Mouse (Mus musculus) kidney, embryonic 16.5 days (tissue): ENCODE results near the gene Mxra8. TPM values are rescaled to one million over a fixed set of nuclear protein-coding genes. Genes with fewer than 3 reads are reported as not detected.
A peak's percentile ranks its signal among the peaks of the same experiment; 100 is the strongest.

Experiments used
- ATAC-seq: fragments of 200-750 bp; cut with Nextera tagmentation; 2 replicates; pipeline ENCODE4 v1.8.0; 2017; ENCODE audit warnings: moderate TSS enrichment; ENCODE audit not compliant: low FRiP score, low TSS enrichment
- H3K27ac ChIP-seq: fragments of 300-500 bp; sonication (generic); 2 replicates; pipeline ENCODE4 v1.5.1; 2014; ENCODE audit warnings: low read length
- H3K27me3 ChIP-seq: fragments of 300-500 bp; sonication (generic); 2 replicates; pipeline ENCODE4 v1.6.1; 2014; ENCODE audit warnings: low read length, control low read depth, mixed read lengths; ENCODE audit not compliant: insufficient read depth
- H3K36me3 ChIP-seq: fragments of 300-500 bp; sonication (generic); 2 replicates; pipeline ENCODE4 v1.6.1; 2014; ENCODE audit warnings: low read length, control low read depth, mixed read lengths; ENCODE audit not compliant: insufficient read depth
- H3K4me1 ChIP-seq: fragments of 300-500 bp; sonication (generic); 2 replicates; pipeline ENCODE4 v1.6.1; 2014; ENCODE audit warnings: low read length, control low read depth, mixed read lengths; ENCODE audit not compliant: insufficient read depth
- H3K4me2 ChIP-seq: fragments of 300-500 bp; sonication (generic); replicated peaks from 2 replicates; pipeline ENCODE4 v1.6.1; 2014; ENCODE audit warnings: low read depth, low read length
- H3K4me3 ChIP-seq: fragments of 300-500 bp; sonication (generic); 2 replicates; pipeline ENCODE4 v1.5.1; 2014; ENCODE audit warnings: mild to moderate bottlenecking, low read length
- H3K9ac ChIP-seq: fragments of 300-500 bp; sonication (generic); replicated peaks from 2 replicates; pipeline ENCODE4 v1.6.1; 2014; ENCODE audit warnings: low read length
- H3K9me3 ChIP-seq: fragments of 300-500 bp; sonication (generic); 2 replicates; pipeline ENCODE4 v1.6.1; 2016; ENCODE audit warnings: low read length, control low read depth
- WGBS: fragments of 180-500 bp; shearing (Covaris S2); extraction: QIAGEN DNeasy Blood & Tissue Kit; methylation state at CpG from one replicate; pipeline ENCODE4 v1.1.7; 2014; 5-methylcytosine and 5-hydroxymethylcytosine counted together
- polyA plus RNA-seq: library from polyadenylated mRNA; unstranded; fragments of >200 nt; fragmentation: Nextera tagmentation; extraction: Ambion mirVana; gene quantifications from 2 replicates; pipeline ENCODE4 v1.2.1, GENCODE M21; 2015

Mxra8 gene
- polyA plus RNA-seq, 1 experiment from 2014 or later, result 119 TPM

DNA sequence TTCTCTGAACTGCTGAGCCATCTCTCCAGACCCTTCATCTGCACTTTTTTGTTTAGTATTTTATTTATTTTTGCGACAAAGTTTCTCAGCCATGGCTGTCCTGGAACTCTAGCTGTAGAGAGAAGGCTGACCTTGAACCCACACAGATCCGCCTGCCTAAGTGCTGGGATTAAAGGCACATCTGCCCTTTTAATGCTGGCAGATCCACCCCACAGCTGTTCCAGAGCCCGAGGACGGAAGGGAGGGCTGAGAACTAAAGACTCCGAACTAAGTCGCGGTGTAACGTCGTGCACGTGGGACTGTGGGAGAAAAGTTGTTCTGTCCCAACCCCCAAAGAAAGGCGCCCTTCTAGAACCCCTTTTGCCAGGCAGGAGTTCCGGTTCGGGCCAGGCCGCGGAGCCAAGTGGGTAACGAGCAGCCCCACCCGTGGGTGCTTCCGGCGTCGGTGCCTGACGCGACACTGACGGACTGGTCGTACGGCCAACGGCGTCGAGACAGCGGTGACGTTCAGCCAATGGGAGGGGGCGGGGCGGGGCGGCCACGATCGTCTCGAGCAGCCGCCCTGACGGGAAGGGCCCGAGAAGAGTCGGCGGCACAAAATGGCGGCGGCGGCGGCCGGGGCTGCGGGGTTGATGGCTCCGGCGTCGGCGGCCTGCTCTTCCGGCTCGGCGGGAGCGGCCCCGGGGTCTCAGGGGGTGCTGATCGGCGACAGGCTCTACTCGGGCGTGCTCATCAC is 27.4 kb upstream of the Mxra8 start, which contains the start of gene Ccnl2:
TSS of gene Ccnl2 (plus strand) at position 561 of the 736 bp plus-strand sequence.
- Histone ChIP-seq H3K9ac (peak within 1 kb of the TSS; percentile 99), H3K27ac (peak within 1 kb of the TSS; percentile 94), H3K4me2 (peak within 1 kb of the TSS; percentile 78), H3K36me3 (peaks cover 66% of the 10 kb centered on the region), H3K4me3 (peak within 1 kb of the TSS; percentile 89), H3K4me1 (peaks cover 18% of the 10 kb centered on the region), H3K27me3 (no peaks in the 10 kb centered on the region), H3K9me3 (no peaks in the 10 kb centered on the region)
- under 1% methylated on average over 59 of the region's 60 CpGs for WGBS
- ATAC-seq, result peak; percentile 99

DNA sequence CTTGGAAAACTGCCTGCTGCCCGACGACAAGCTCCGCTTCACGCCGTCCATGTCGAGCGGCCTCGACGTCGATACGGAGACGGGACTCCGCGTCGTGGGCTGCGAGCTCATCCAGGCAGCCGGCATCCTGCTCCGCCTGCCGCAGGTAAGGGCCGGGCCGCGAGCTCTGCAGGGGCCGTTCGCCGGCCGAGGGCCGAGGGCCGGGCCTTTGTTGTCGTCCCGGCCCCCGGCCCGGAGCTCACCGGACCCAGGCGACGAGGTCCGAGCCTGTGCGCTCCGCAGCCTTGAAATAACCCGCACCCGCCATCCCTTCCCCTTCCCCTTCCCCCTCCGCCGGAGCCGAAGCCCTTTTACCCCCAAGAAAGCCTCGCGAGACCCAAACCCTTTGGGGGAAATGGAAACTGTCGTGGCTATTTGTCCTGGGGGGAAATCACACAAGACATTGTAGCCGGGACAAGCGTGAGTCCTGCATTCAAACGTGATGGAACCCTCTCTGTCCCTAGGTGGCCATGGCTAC is 26.8 kb upstream of the Mxra8 start:
- H3K9me3 ChIP-seq, result no peaks in the 10 kb centered on the region
- peak overlapping the region; percentile 78 for H3K4me2 ChIP-seq
- no peaks in the 10 kb centered on the region for H3K27me3 ChIP-seq
- peaks cover 67% of the 10 kb centered on the region for H3K36me3 ChIP-seq
- 0% methylated on average over 49 of the region's 49 CpGs for WGBS
- H3K4me1 ChIP-seq, result peaks cover 18% of the 10 kb centered on the region
- ATAC-seq, result peak; percentile 41
- peak overlapping the region; percentile 99 for H3K9ac ChIP-seq
- peak overlapping the region; percentile 89 for H3K4me3 ChIP-seq
- peak overlapping the region; percentile 87 for H3K27ac ChIP-seq

- H3K4me2 ChIP-seq, result no peak overlapping the region
- ATAC-seq, result no peak
- no peak overlapping the region for H3K27ac ChIP-seq
- no peak overlapping the region for H3K9ac ChIP-seq
- no peaks in the 10 kb centered on the region for H3K27me3 ChIP-seq
- WGBS, result 79% methylated on average over 4 of the region's 4 CpGs
- no peaks in the 10 kb centered on the region for H3K9me3 ChIP-seq
- H3K4me1 ChIP-seq, result peaks cover 13% of the 10 kb centered on the region
- peaks cover 78% of the 10 kb centered on the region for H3K36me3 ChIP-seq
- no peak overlapping the region for H3K4me3 ChIP-seq
Measured at GRCm38 (mm10) chr4:155817533-155817932, 21.9 kb upstream of the Mxra8 start.

- peaks cover 87% of the 10 kb centered on the region for H3K36me3 ChIP-seq
- H3K4me2 ChIP-seq, result no peak overlapping the region
- no peak overlapping the region for H3K4me3 ChIP-seq
- ATAC-seq, result no peak
- WGBS, result 80% methylated on average over 7 of the region's 7 CpGs
- H3K27ac ChIP-seq, result no peak overlapping the region
- no peaks in the 10 kb centered on the region for H3K9me3 ChIP-seq
- H3K4me1 ChIP-seq, result no peaks in the 10 kb centered on the region
- no peak overlapping the region for H3K9ac ChIP-seq
- H3K27me3 ChIP-seq, result no peaks in the 10 kb centered on the region
Measured at GRCm38 (mm10) chr4:155821025-155821424, 18.5 kb upstream of the Mxra8 start.

DNA sequence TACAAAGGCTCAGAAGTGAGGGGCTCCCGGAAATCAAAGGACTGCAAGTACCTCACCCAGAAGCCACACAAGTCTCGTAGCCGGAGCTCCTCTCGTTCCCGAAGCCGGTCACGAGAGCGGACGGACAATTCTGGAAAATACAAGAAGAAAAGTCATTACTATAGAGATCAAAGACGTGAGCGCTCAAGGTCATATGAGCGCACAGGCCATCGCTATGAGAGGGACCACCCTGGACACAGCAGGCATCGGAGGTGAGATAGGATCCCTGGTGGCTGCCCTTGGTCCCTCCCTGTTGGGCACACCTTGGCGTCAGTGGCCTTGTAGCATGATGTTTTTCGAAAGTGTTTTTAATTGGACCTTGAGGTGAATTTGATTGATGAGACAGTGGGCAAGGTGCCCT is 16.0 kb upstream of the Mxra8 start:
- Histone ChIP-seq H3K4me3 (no peak overlapping the region), H3K4me1 (no peaks in the 10 kb centered on the region), H3K4me2 (no peak overlapping the region), H3K27ac (no peak overlapping the region), H3K9me3 (no peaks in the 10 kb centered on the region), H3K36me3 (peaks cover 72% of the 10 kb centered on the region), H3K9ac (no peak overlapping the region), H3K27me3 (no peaks in the 10 kb centered on the region)
- WGBS, result 93% methylated on average over 16 of the region's 16 CpGs
- ATAC-seq, result no peak

DNA sequence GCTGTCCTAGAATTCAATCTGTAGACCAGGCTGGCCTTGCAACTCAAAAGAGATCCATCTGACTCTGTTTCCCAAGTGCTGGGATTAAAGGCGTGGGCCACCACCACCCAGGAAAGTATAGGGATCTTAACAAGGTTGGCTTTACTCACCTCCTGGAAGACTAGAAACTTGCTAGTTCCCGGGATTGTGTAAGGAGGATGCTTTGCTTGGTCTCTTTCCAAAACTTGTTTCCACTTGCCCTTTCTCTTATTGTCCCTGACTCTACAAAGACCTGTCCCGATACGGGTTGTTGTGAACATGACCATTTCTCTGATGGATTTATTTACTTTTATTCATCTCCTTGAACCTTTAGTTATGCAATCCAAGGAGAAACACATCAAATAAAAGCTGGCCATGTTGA is 9.6 kb upstream of the Mxra8 start:
- WGBS, result 90% methylated on average over 4 of the region's 4 CpGs
- Histone ChIP-seq H3K4me3 (no peak overlapping the region), H3K27me3 (no peaks in the 10 kb centered on the region), H3K4me1 (peaks cover 22% of the 10 kb centered on the region), H3K27ac (no peak overlapping the region), H3K36me3 (peaks cover 20% of the 10 kb centered on the region), H3K9ac (no peak overlapping the region), H3K4me2 (no peak overlapping the region), H3K9me3 (no peaks in the 10 kb centered on the region)
- ATAC-seq, result no peak

GRCm38 (mm10) chr4:155830596-155830995 is 8.9 kb upstream of the Mxra8 start:
- Histone ChIP-seq H3K36me3 (peaks cover 13% of the 10 kb centered on the region; the same call in 1 of the 2 replicates), H3K4me3 (peak overlapping the region; percentile 93), H3K27ac (0 out of 2 replicates have a peak overlapping the region, but pooled peaks have one; percentile 44), H3K4me1 (peaks cover 22% of the 10 kb centered on the region), H3K9ac (no peak overlapping the region), H3K27me3 (no peaks in the 10 kb centered on the region), H3K9me3 (no peaks in the 10 kb centered on the region), H3K4me2 (peak overlapping the region; percentile 96)
- no peak for ATAC-seq
- WGBS, result 48% methylated on average over 8 of the region's 8 CpGs

DNA sequence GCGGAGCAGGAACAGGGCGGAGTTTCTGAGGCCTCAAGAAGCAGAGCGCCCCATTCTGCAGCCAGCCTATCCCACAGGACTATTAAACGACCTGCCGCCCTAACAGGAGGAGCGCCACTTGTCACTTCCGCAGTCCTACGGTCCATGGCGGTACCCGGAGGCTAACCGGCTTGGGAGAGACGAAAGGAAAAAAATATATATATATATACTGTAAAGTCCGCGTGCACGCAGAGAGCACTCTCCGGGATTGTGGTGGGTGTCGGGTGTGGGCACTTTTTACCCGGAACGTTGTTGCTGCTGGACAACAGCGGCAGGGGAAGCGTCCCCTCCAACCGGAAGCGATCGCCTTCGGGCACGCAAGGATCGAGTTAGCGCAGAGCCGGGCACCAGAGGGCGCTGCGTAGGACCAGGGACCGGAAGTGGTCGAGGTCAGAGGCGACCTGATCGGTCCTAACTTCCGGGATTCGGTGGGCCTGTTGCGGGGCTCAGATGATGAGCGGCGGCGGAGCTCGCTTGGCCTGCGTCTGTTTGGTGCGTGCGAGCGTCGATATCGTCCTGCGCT is 8.2 kb upstream of the Mxra8 start, which contains the start of gene Aurkaip1:
TSS of gene Aurkaip1 (plus strand) at position 68 of the 562 bp plus-strand sequence.
- Histone ChIP-seq H3K4me1 (peaks cover 22% of the 10 kb centered on the region), H3K9ac (peak within 1 kb of the TSS; percentile 90), H3K4me2 (peak within 1 kb of the TSS; percentile 96), H3K9me3 (no peaks in the 10 kb centered on the region), H3K27me3 (no peaks in the 10 kb centered on the region), H3K4me3 (peak within 1 kb of the TSS; percentile 93), H3K27ac (peak within 1 kb of the TSS; percentile 94), H3K36me3 (0 out of 2 replicates have a peak, but pooled peaks cover 11% of the 10 kb centered on the region)
- WGBS, result under 1% methylated on average over 49 of the region's 49 CpGs
- peak; percentile 94 for ATAC-seq

GRCm38 (mm10) chr4:155831831-155832230 is 7.6 kb upstream of the Mxra8 start:
- peak overlapping the region; percentile 90 for H3K9ac ChIP-seq
- H3K36me3 ChIP-seq, result 0 out of 2 replicates have a peak, but pooled peaks cover 11% of the 10 kb centered on the region
- peak; percentile 20 for ATAC-seq
- H3K4me3 ChIP-seq, result peak overlapping the region; percentile 93
- peak overlapping the region; percentile 94 for H3K27ac ChIP-seq
- peak overlapping the region; percentile 96 for H3K4me2 ChIP-seq
- peaks cover 22% of the 10 kb centered on the region for H3K4me1 ChIP-seq
- no peaks in the 10 kb centered on the region for H3K27me3 ChIP-seq
- WGBS, result 1% methylated on average over 25 of the region's 25 CpGs
- H3K9me3 ChIP-seq, result no peaks in the 10 kb centered on the region; the same call in 1 of the 2 replicates
